Mouse (Mus musculus) layer of hippocampus, adult 9-10 months (tissue): ENCODE measurements around the gene AC131692.1.

Source experiments
- DNase-seq: peaks from one replicate; pipeline ENCODE4 v3.0.0; 2022; ENCODE audit warnings: low spot score

The AC131692.1 gene

DNA sequence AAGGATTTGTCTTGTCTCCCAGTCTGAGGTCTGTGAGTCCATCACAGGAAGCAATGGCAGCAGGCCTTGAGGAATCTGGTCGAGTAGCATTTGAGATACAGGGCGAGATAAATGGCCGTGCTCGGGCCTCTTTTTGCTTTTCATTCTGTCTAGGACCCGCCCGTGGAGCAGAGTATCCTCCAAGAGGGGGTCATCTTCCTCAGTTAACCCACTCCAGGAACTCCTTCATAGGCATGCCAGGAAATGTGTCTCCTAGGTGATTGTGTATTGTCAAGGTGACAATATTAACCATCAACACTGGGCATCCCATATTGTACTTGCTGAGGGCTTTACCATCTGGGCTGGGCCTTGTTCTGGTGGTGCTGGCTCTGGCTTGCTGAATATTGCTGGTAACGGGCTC is at the start of gene AC131692.1:
Gene AC131692.1 (plus strand): TSS at position 301 of the 400 bp plus-strand sequence.
- DNase-seq = no peak

DNA sequence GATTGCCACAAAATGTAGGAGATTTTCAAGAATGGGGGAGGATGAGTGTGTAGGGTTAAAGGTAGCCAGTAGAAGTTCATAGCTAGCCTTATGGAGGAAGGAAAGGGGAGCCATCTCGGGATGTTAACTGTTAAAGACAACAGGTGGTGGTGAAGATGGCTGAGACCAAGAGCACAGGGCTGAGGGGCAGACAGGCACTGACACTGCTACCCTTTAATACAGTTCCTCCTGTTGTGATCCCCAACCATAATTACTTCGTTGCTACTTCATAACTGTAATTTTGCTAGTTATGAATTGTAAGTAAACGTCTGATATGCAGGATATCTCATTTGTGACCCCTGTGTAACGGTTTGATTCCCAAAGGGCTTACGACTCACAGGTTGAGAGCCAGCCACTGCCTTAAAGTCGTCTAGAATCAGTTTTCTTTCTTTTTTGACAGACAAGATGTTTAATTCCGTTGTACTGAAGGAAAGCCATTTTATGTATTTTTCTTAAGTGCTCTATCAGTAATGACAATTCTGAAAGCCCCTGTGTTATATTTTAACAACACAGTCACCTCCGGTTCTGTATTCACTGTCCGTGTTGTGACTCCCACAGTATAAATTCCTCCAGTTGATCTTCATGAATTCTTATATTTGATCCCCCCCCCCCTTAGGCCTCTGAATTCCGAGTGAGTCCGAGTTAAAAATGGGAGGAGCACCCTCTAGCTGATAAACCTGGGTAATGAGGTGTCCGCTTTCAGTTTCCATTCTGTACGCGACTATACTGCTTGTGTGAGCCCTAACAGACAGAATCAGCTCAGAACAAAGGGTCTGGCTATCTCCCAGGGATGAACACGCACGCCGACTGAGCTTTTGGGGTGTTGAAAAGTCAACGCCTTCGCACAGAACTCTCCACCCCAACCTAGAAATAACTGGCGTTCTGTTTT is 48.6 kb upstream of the AC131692.1 start:
- no peak for DNase-seq

DNA sequence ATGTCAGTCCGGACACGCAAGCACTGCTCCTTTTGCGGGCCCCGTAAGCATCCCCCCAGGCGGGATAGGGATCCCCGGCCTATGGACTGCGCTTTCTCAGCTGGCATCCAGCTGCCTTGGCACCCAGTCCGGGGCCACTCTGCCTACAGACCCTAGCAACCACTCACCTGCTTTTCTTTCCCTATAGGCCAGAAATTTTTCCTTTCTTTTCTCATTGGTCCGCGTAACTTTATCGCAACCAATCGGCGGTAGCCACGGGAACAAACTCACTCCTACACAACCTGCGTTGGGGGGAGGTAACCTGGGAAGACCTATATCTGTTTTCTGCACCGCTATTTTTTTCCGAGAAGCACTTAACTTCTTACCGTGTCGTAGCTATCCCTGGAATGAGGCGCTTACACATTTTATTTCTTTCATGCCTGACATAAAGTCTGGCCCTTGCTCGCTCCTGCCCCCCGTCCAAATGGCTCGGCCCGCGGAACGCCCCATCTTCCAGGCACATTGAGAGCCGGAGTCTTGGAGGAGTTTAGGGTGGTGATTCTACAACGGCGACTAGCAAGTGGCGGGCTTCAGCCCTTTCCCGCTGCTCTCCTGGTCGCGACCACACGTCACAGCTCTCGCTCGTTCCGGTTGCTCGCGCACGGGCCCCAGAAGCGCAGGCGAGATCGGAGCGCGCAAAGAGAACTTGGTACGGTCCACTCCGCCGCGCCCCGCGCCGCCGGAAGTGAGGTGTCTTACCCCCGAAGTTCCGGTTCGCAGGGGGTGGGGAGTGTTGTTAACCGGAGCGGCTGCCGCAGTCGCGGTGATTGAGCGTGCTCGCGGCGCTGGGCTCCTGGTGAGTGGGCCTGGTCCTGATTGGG is 47.7 kb upstream of the AC131692.1 start, which contains the start of gene Syvn1:
Gene Syvn1 (plus strand): TSS at position 283 of the 860 bp plus-strand sequence.
- peak; percentile 89 for DNase-seq

DNA sequence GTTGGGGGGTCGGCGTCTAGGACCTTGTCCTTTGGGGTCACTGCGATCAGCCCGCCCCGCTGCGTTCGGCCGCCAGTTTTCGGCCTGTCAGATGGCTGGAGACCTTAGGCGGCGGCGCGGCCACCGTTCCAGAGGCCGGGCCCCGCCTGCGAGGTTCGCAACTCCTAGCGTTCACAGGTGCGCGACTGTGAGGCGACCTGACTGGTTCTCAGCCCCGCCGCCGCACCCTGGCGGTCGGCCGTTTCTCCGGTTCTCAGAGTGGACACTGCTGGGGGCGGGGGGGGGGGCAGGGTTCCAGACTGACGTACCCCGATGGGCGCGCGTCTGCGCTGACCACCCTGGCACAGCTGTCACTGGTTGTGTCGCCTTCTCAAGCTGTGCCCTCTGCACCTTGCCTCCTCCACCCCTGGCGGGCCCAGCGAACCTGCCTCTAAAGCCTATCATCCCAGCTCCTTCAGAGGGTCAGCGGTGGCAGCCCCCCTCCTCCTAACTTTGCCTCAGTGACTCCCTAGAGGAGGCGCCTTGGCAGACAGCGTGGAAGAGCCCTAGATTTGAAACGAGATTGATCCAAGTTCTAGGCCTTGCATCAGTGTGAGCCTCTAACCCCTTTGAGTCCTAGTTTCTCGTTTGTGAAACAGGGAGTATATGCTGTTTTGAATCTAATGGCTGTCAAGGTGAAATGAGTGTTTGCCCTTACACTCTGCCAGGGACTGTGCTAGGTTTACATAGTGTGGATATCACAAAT is 46.9 kb upstream of the AC131692.1 start:
- no peak for DNase-seq

DNA sequence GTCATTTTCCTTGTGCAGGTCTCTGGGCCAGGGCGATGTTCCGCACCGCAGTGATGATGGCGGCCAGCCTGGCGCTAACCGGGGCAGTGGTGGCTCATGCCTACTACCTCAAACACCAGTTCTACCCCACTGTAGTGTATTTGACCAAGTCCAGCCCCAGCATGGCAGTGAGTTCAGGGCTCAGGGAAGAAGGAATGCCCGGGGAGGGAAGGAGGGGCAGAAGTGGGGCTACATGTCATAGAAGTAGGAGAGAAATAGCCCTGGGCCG is 46.4 kb upstream of the AC131692.1 start:
- no peak for DNase-seq

DNA sequence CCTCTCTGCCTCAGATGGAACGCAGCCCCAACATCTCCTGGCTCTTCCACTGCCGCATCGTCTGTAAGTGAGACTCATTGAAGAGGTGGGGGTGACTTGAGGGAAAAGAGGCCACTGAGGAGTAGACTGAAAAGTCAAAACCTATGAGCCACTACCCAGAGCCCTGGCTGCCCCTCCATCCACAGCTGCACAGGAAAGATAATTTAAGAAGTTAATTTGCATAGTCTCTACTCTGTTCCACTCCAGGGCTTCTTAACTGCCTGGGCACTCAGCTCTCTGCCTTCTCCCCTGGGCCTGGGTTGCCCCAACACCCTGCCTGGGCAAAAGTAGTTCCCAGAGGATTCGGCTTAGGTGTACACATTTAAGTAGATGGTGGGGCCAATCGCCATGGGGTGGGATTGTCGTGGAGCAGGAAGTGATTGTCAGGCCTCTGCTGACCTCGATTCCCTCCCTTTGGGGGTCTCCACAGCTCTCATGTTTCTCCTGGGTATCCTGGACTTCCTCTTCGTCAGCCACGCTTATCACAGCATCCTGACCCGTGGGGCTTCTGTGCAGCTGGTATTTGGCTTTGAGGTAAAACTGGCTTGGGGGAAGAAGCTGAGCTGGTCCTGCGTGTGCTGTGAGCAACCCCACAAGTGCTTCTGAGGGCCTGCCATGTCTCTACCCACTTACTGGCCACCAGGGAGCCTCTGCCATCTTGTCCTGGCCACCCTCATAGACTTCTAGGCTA is 45.4 kb upstream of the AC131692.1 start:
- DNase-seq = no peak

DNA sequence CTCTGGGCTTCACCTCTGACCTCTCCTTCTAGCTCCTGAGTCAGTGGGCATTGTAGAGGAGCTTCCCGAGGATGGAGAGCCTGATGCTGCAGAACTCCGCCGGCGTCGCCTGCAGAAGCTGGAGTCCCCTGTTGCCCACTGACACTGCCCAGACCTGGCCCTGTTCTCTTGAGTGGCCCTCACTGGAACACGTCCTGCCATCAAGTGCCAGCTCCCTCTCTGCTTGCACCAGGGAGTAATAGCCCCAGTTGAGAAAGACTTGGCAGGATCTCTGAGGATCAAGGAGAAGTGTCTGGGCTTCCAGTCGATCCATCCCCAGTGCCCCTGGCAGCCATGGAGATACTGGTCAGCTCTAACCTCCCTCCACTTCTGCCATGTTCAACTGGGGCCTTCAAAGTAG is 41.7 kb upstream of the AC131692.1 start:
- no peak for DNase-seq

- no peak for DNase-seq
These were observed 39.9 kb upstream of the AC131692.1 start for GRCm38 (mm10) chr19:6054296-6054695.

DNA sequence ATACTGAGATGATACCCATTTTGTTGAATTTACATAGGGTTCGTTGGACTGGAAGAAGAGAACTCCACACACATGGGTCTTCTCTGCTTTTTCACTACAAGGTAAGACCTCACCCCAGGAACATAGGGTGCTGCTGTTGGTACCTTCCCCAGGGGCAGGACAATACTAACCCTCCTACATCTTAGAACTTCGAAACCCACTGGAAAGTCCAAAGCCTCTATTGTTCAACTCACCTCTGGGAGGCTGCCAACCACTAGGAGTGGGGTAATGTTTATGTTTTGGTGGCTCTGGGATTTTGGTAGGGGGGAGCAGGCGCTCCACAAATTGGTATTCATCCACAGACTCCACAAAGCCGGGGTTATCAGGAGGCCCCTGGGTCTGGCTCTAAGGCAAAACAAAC is 37.5 kb upstream of the AC131692.1 start:
- no peak for DNase-seq

DNA sequence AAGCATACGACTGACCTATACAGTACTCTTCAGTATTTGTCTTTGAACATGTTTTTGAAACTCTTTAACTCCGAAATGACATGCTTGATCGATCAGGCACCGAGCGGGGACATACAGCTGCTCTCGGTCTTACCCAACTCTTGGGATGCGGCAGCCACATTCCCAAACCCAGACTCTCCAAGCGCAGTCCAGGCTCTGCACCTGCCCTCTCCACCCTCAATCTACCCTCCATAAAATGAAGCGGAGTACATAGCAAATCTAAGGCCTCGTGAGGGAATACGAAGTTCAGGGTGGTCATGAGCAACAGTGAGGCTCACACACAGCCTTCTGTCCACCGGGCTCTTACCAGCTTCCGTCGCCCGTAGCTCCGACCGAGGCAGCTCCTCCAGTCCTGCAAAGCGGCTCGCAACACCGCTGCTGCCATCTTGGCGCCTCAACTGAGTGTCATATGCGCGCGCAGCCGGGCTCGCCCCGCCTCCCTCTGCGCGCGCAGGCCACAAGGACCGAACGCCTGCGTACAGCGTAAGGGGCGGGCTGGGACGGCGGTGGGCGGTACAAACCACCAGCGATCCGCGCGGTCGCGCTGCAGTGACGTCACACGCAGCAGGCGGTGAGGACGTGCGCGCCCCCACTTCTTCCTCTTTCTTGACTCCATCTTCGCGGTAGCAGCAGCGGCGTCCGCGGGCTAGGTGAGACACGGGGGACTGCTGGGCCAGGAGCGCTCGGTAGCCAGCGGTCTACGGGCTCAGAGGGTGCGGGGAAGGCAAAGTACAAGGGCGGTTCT is 36.7 kb upstream of the AC131692.1 start, which contains the start of the genes Mrpl49 and Fau:
Gene Mrpl49 (minus strand): TSS at position 473 of the 784 bp plus-strand sequence.
Gene Fau (plus strand): TSS at position 532 of the 784 bp plus-strand sequence.
- peak; percentile 87 for DNase-seq

DNA sequence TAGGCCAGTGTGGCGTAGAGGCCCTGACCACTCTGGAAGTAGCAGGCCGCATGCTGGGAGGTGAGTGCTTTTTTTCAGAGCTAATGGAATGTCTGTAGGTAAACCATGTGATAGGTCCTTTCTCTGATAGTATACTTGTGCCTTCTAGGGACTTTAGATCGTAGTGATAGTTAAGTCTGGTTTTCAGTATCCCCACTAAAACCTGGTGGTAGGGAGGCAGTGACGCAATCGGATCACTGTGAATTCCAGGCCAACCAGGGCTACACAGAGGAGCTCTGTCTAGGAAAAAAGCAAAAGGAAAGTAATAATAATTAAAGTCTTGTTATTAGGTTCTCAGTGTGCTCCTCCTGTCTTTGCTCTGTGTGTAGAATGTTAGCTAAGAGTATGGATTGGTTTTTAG is 35.7 kb upstream of the AC131692.1 start:
- DNase-seq = no peak

- no peak for DNase-seq
These were observed 35.3 kb upstream of the AC131692.1 start for GRCm38 (mm10) chr19:6058966-6059365.

GRCm38 (mm10) chr19:6061021-6061533 is 33.1 kb upstream of the AC131692.1 start, which contains the start of gene Znhit2:
Gene Znhit2, plus strand, starts transcription at chr19:6061192.
- peak; percentile 85 for DNase-seq

- DNase-seq = no peak
These were observed 32.4 kb upstream of the AC131692.1 start for GRCm38 (mm10) chr19:6061641-6062302.

GRCm38 (mm10) chr19:6062418-6062817 is 31.8 kb upstream of the AC131692.1 start:
- DNase-seq = no peak

GRCm38 (mm10) chr19:6063081-6063480 is 31.1 kb upstream of the AC131692.1 start:
- DNase-seq = no peak

GRCm38 (mm10) chr19:6066571-6066970 is 27.6 kb upstream of the AC131692.1 start:
- no peak for DNase-seq

DNA sequence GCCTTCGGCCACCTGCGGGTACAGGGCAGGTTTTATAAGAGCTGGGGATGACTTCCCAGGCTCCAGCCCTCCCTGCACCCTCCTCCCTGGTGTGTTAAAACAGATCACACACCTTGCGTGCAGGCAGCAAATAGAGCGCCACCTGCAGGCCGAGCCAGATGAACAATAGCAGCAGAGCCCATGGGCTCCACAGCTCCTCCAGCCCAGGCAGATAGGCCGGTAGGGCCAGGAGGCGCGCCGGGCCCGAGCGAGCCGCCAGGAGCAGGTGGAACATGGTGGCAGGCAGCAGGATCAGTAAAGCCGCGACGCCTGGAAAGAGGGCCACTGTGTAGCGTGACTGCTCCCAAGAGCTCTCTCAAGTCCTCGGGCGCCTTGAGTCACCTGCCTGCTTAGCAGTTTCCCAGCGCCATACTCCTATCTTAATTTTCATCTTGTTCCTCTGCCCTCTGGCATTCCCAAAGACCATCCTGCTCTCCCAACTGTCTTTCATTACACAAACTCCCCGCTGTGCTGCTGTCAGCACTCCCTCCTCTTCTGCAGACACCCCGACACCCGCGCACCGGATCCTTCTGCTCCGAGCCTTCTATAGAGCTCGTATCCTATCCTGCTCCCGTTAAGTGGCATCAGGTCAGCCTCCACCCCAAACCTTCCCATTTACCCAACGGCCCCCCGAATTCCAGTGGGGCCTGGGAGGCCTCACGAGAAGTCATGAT is 27.1 kb upstream of the AC131692.1 start:
- DNase-seq = no peak
